Mouse (Mus musculus): ENCODE measurements at regions not wholly inside any gene's neighbourhood (a gene's known extent, or its start where the extent isn't known, plus 50 kb on each side); places are given as distances from the start of the nearest gene placed in this dataset.

DNA sequence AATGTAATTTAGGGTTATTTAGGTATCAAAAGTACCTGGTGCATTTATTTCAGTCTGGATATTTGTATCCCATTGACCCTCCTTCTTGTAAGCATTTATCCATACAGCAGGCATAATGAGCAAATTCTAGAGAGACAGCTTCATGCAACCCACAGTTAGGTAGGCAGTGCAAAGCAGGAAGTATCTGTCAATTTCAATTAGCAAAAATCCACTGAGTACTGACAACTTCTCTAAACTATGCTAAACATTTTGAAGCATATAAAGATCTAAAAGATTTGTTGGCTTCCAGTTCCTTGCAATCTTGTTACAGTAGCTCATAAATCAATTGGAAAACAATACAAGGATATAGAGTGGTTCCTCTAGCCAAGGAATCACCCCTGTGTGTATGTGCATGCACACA, 124.2 kb upstream of the Crim1 start:
- no peak for TF ChIP-seq CTCF (conservative IDR thresholded peaks at IDR 0.05; ENCODE audit: low read length)
- TF ChIP-seq POU5F1 (IDR thresholded peaks at IDR 0.05; ENCODE audit: borderline replicate concordance, low read length), result no peak
- no peak for TF ChIP-seq NANOG (IDR thresholded peaks at IDR 0.05; ENCODE audit: borderline replicate concordance, low read length)
- no peaks in the 10 kb centered on the region for H3K27me3 ChIP-seq (ENCODE audit: insufficient read depth, low read length)
- H3K9me3 ChIP-seq (ENCODE audit: low read length), result peaks cover 9% of the 10 kb centered on the region; the same call in 1 of the 2 replicates
- H3K4me3 ChIP-seq (replicated peaks; ENCODE audit: low read length), result peak overlapping the region; percentile 37; the same call in 1 of the 2 replicates
- no peaks in the 10 kb centered on the region for H3K4me1 ChIP-seq (replicated peaks; ENCODE audit: low read depth, low read length)
- H3K36me3 ChIP-seq (ENCODE audit: insufficient read depth, low read length), result no peaks in the 10 kb centered on the region

- no peak overlapping the region for H3K4me3 ChIP-seq (replicated peaks; ENCODE audit: low read length)
- peaks cover 9% of the 10 kb centered on the region; the same call in 1 of the 2 replicates for H3K9me3 ChIP-seq (ENCODE audit: low read length)
- H3K36me3 ChIP-seq (ENCODE audit: insufficient read depth, low read length), result no peaks in the 10 kb centered on the region
- no peaks in the 10 kb centered on the region for H3K27me3 ChIP-seq (ENCODE audit: insufficient read depth, low read length)
- no peaks in the 10 kb centered on the region for H3K4me1 ChIP-seq (replicated peaks; ENCODE audit: low read depth, low read length)
- no peak for TF ChIP-seq POU5F1 (IDR thresholded peaks at IDR 0.05; ENCODE audit: borderline replicate concordance, low read length)
- no peak for TF ChIP-seq NANOG (IDR thresholded peaks at IDR 0.05; ENCODE audit: borderline replicate concordance, low read length)
- no peak for TF ChIP-seq CTCF (conservative IDR thresholded peaks at IDR 0.05; ENCODE audit: low read length)
These were observed 121.7 kb upstream of the Crim1 start for GRCm38 (mm10) chr17:78078381-78078780.

DNA sequence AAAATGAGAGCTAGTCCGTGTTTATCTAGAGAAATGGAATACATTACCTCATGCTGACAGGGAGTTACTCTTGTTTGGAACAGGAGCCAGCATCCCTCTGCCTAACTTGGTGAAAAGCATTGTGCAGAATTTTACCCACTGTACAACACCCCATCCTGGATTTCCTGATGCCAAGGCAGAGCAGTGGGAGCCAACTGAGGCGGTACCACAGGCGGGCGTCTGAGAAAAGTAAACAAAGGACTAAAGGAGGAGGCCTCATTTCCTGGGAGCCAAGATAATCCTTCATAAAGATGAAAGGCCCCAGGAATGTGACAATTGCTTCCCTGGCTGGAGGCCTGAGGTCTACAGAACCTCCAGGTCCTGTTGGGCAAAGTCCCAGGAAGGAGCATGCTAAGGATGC, 115.6 kb upstream of the Crim1 start:
- no peaks in the 10 kb centered on the region for H3K36me3 ChIP-seq (ENCODE audit: insufficient read depth, low read length)
- H3K4me1 ChIP-seq (replicated peaks; ENCODE audit: low read depth, low read length), result no peaks in the 10 kb centered on the region
- no peak overlapping the region for H3K4me3 ChIP-seq (replicated peaks; ENCODE audit: low read length)
- H3K27me3 ChIP-seq (ENCODE audit: insufficient read depth, low read length), result no peaks in the 10 kb centered on the region
- H3K9me3 ChIP-seq (ENCODE audit: low read length), result no peaks in the 10 kb centered on the region
- no peak for TF ChIP-seq CTCF (conservative IDR thresholded peaks at IDR 0.05; ENCODE audit: low read length)
- no peak for TF ChIP-seq POU5F1 (IDR thresholded peaks at IDR 0.05; ENCODE audit: borderline replicate concordance, low read length)
- TF ChIP-seq NANOG (IDR thresholded peaks at IDR 0.05; ENCODE audit: borderline replicate concordance, low read length), result no peak

GRCm38 (mm10) chr17:78086963-78087362, 113.1 kb upstream of the Crim1 start:
- no peaks in the 10 kb centered on the region for H3K27me3 ChIP-seq (ENCODE audit: insufficient read depth, low read length)
- H3K4me1 ChIP-seq (replicated peaks; ENCODE audit: low read depth, low read length), result no peaks in the 10 kb centered on the region
- H3K36me3 ChIP-seq (ENCODE audit: insufficient read depth, low read length), result no peaks in the 10 kb centered on the region
- H3K9me3 ChIP-seq (ENCODE audit: low read length), result no peaks in the 10 kb centered on the region
- no peak overlapping the region for H3K4me3 ChIP-seq (replicated peaks; ENCODE audit: low read length)
- TF ChIP-seq POU5F1 (IDR thresholded peaks at IDR 0.05; ENCODE audit: borderline replicate concordance, low read length) (no peak), NANOG (IDR thresholded peaks at IDR 0.05; ENCODE audit: borderline replicate concordance, low read length) (no peak), CTCF (conservative IDR thresholded peaks at IDR 0.05; ENCODE audit: low read length) (no peak)

DNA sequence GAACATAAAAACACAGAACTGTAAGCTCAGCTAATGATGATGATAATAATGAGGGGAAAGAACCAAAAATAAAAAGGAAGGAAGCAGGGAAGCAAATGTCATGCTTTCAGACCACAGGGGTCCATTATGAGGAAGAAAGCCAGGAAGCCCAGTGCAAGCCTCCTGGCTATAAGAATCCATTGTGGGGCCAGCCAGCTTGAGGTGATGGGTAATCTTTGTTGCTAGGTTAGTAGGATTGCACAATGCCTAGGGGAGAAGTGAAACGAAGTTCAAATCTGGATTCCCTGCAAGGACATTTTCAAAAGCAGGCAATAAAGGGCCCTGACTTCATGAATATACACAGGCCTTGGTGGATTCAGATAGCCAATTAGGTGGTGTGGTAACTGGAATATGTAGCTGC, 102.3 kb upstream of the Crim1 start:
- Histone ChIP-seq H3K4me1 (replicated peaks; ENCODE audit: low read depth, low read length) (no peaks in the 10 kb centered on the region), H3K36me3 (ENCODE audit: insufficient read depth, low read length) (no peaks in the 10 kb centered on the region), H3K27me3 (ENCODE audit: insufficient read depth, low read length) (no peaks in the 10 kb centered on the region), H3K4me3 (replicated peaks; ENCODE audit: low read length) (no peak overlapping the region), H3K9me3 (ENCODE audit: low read length) (no peaks in the 10 kb centered on the region)
- TF ChIP-seq NANOG (IDR thresholded peaks at IDR 0.05; ENCODE audit: borderline replicate concordance, low read length) (no peak), POU5F1 (IDR thresholded peaks at IDR 0.05; ENCODE audit: borderline replicate concordance, low read length) (no peak), CTCF (conservative IDR thresholded peaks at IDR 0.05; ENCODE audit: low read length) (no peak)

- no peaks in the 10 kb centered on the region for H3K4me1 ChIP-seq (replicated peaks; ENCODE audit: low read depth, low read length)
- H3K9me3 ChIP-seq (ENCODE audit: low read length), result no peaks in the 10 kb centered on the region
- no peaks in the 10 kb centered on the region for H3K27me3 ChIP-seq (ENCODE audit: insufficient read depth, low read length)
- H3K4me3 ChIP-seq (replicated peaks; ENCODE audit: low read length), result no peak overlapping the region
- no peaks in the 10 kb centered on the region for H3K36me3 ChIP-seq (ENCODE audit: insufficient read depth, low read length)
- no peak for TF ChIP-seq NANOG (IDR thresholded peaks at IDR 0.05; ENCODE audit: borderline replicate concordance, low read length)
These were observed 91.3 kb upstream of the Crim1 start for GRCm38 (mm10) chr17:78108793-78109192.

DNA sequence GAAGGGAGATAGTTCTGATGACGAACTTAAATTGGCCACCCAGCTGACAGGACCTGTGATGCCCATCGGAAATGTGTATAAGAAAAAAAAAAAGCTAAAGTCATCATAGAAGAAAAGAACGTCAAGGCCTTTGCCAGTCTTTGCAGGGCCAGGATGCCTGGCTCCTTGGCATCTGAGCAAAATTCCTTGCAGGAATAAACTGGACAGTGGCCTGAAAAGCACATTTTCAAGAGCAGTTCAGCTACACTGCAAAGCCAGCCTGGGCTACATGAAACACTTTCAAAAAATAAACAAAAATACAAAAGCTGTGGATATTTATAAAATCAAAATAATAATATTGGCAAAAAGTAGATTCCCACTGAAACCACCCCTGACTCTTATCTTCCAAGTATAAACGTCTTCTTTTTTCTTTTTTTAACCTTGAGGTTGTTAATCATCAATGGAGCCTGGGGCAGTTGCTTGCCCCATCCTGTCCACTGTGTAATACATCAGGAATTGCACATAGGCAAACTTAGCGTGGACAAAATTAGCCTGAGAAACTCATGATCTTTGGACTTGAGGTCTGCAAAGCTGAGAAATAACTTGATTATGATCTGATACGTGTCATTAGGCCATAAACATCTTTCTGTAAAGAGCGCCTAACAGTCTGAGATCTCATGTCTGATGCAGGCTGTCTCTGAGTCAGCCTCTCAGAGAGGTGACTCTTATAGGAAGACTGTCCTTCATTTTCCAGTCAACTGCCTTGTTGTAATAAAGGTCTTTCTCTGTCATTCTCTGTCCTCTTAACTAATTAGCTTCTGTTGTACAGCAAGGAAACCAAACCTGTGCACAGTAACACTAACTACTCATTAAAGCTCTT, 90.5 kb upstream of the Crim1 start:
- Histone ChIP-seq H3K4me1 (replicated peaks; ENCODE audit: low read depth, low read length) (no peaks in the 10 kb centered on the region), H3K27me3 (ENCODE audit: insufficient read depth, low read length) (no peaks in the 10 kb centered on the region), H3K36me3 (ENCODE audit: insufficient read depth, low read length) (no peaks in the 10 kb centered on the region), H3K9me3 (ENCODE audit: low read length) (no peaks in the 10 kb centered on the region), H3K4me3 (replicated peaks; ENCODE audit: low read length) (no peak overlapping the region)
- no peak for TF ChIP-seq CTCF (conservative IDR thresholded peaks at IDR 0.05; ENCODE audit: low read length)
- TF ChIP-seq POU5F1 (IDR thresholded peaks at IDR 0.05; ENCODE audit: borderline replicate concordance, low read length), result no peak
- no peak for TF ChIP-seq NANOG (IDR thresholded peaks at IDR 0.05; ENCODE audit: borderline replicate concordance, low read length)

GRCm38 (mm10) chr17:78132116-78132515, 67.9 kb upstream of the Crim1 start:
- Histone ChIP-seq H3K9me3 (ENCODE audit: low read length) (peaks cover 9% of the 10 kb centered on the region; the same call in 1 of the 2 replicates), H3K36me3 (ENCODE audit: insufficient read depth, low read length) (no peaks in the 10 kb centered on the region), H3K4me3 (replicated peaks; ENCODE audit: low read length) (no peak overlapping the region), H3K4me1 (replicated peaks; ENCODE audit: low read depth, low read length) (no peaks in the 10 kb centered on the region), H3K27me3 (ENCODE audit: insufficient read depth, low read length) (no peaks in the 10 kb centered on the region)
- no peak for TF ChIP-seq CTCF (conservative IDR thresholded peaks at IDR 0.05; ENCODE audit: low read length)
- no peak for TF ChIP-seq NANOG (IDR thresholded peaks at IDR 0.05; ENCODE audit: borderline replicate concordance, low read length)
- no peak for TF ChIP-seq POU5F1 (IDR thresholded peaks at IDR 0.05; ENCODE audit: borderline replicate concordance, low read length)

DNA sequence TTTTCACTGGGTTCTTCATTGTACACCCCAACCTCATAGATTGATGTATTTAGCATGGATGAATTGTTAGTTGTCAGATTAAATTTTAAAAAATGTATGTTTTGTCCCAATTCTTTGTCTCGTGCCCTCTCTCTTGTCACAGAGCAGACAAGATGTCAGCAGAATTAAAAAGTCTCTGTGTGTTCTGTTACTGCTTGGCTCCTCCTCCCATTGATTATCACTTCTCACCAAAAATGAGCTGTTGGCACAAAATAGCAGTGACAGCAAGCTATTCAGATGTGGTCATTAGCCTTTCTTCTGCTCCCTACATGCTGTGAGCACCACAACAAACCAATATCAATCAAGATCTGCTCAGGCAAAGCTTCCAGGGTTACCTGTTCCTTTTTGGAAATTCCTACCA, 62.1 kb upstream of the Crim1 start:
- Histone ChIP-seq H3K9me3 (ENCODE audit: low read length) (peaks cover 9% of the 10 kb centered on the region; the same call in 1 of the 2 replicates), H3K36me3 (ENCODE audit: insufficient read depth, low read length) (no peaks in the 10 kb centered on the region), H3K4me1 (replicated peaks; ENCODE audit: low read depth, low read length) (no peaks in the 10 kb centered on the region), H3K27me3 (ENCODE audit: insufficient read depth, low read length) (no peaks in the 10 kb centered on the region), H3K4me3 (replicated peaks; ENCODE audit: low read length) (no peak overlapping the region)
- TF ChIP-seq NANOG (IDR thresholded peaks at IDR 0.05; ENCODE audit: borderline replicate concordance, low read length) (no peak), CTCF (conservative IDR thresholded peaks at IDR 0.05; ENCODE audit: low read length) (no peak), POU5F1 (IDR thresholded peaks at IDR 0.05; ENCODE audit: borderline replicate concordance, low read length) (no peak)
